Mouse (Mus musculus) naive thymus-derived CD4-positive, alpha-beta T cell, adult 2 months (primary cell): ENCODE measurements around the gene Slc9a3r1.

ENCODE experiments used
- DNase-seq: peaks from one replicate; pipeline ENCODE4 v3.0.0-alpha.2; 2011; ENCODE audit warnings: low read depth

Gene Slc9a3r1

DNA sequence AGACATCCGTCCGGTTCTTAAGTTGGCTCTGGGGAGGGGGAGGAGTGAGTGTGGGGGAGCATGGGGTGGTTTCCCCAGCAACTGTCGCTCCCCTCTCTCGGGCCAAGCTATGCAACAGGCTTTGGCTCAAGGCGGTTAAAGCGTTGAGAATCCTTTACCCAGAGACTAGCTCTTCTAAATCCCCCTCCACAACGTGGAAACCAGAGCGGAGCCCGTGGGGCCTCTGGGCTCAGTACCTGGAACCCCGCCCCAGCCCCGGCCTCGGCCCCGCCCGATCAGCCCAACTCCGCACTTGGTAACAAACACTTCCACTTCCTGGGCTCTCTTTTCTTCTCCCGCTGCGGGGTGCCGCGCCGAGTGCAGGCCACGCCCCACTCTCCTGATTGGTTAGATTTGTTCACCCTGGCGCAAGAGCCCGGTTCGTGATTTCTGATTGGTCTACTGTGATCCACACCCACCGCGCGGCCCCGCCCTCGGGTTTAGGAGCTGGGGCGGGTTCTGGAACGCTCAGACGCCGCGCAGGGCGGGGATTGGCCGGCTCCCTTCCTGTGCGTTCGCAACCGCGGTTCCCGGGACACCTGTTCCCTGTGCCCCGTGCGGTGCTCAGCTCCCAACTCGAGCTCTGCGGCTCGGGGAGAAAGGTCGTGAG, at the start of gene Slc9a3r1:
TSS of gene Slc9a3r1 (plus strand) at position 510 of the 649 bp plus-strand sequence.
- DNase-seq, result peak; percentile 99

DNA sequence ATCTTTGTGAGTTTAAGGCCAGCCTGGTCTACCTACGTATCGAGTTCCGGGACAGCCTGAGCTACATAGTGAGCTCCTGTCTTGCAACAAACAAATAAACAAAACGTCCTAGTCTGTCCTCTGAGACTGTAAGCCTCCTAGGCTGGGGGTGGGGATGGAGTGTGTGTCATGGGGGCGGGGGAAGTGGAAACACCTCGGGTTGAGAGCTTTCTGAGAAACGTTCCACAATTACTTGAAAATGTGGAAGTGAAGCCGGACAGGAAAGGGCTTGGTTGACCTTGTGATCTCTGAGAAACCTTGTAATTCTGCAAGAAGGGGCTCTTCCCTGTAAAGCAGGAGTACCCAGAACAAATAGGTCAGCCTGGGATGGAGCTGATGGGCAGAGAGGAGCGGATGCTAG, 43.7 kb upstream of the Slc9a3r1 start:
- DNase-seq, result no peak

GRCm38 (mm10) chr11:115128483-115128882, 34.7 kb upstream of the Slc9a3r1 start:
- peak; percentile 32 for DNase-seq

DNA sequence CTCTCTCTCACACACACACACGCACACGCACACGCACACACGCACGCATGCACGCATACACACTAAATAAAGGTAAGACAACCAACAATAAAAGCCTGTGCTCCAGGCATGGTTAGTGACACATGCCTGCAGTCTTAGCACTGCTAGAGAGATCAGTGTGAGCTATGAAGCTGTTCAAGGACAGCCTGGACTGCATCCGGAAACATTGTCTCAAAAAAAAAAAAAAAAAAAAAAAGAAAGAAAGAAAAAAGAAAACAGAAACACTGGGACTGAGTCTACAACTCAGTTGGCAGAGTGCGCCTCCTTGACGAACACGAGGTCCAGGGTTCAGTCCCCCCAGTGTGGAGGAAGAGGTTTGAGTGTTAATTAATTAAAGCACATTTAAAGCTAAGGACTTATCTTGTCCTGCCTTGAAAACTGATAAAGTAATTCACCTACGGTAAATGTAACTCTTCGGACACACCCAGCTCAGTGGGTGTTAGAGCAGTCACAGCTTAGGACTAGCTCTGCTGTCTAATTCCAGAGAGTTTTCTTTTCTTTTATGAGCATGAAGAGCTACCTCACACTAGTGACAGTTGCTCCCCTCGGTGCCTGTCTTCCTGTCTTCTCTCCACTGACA, 33.5 kb upstream of the Slc9a3r1 start:
- DNase-seq, result no peak

DNA sequence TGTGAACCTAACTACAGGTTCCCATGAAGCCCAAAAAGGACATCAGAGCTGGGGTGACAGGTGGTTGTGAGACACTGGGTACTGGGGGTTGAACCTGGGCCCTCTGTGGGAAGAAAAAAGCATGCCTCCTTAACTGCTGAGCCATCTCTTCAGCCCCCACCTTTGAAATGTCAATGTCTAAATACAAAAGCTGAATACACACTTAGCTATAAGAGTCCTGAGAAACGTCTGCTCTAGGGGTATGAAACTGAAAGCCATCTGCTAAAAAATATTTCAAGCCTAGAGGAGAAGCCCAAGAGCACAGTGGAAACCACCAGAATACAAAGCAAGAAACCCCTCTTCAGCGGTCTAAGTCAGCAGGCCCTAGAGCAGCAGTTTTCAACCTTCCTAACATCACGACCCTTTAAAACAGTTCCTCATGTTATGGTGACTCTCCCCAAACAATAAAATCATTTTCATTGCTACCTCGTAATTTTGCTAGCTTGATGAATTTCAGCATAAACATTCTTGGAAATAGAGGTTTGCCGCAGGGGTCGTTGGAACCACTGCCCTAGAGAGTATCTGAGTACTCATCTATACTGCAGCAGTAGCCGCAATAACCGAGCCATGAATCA, 31.3 kb upstream of the Slc9a3r1 start:
- no peak for DNase-seq

GRCm38 (mm10) chr11:115133800-115134199, 29.3 kb upstream of the Slc9a3r1 start, which contains the start of gene Cd300lf:
Gene Cd300lf, minus strand, starts transcription at chr11:115133992.
- peak; percentile 44 for DNase-seq

- DNase-seq, result peak; percentile 22
These were observed 24.4 kb upstream of the Slc9a3r1 start for GRCm38 (mm10) chr11:115138597-115139262.

GRCm38 (mm10) chr11:115141970-115142369, 21.2 kb upstream of the Slc9a3r1 start:
- DNase-seq, result no peak

DNA sequence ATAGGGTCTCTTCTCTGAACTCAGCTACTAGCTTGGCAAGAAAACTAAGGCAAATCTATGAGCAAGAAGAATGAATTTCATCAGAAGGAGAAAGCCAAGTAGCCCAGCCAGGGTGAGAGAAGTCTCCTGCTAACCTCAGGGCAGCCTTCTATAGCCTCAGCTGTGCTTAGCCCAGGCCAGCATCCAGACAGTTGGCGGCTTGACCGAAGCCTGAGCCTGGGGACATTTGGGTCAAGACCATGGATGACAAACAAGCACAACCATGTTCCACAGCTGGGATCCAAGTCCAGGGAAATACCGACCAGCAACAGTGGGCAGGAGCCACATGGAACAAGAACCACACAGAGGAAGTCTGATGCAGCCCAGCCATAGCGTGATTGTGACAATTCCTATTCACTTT, 15.3 kb upstream of the Slc9a3r1 start:
- DNase-seq, result no peak

DNA sequence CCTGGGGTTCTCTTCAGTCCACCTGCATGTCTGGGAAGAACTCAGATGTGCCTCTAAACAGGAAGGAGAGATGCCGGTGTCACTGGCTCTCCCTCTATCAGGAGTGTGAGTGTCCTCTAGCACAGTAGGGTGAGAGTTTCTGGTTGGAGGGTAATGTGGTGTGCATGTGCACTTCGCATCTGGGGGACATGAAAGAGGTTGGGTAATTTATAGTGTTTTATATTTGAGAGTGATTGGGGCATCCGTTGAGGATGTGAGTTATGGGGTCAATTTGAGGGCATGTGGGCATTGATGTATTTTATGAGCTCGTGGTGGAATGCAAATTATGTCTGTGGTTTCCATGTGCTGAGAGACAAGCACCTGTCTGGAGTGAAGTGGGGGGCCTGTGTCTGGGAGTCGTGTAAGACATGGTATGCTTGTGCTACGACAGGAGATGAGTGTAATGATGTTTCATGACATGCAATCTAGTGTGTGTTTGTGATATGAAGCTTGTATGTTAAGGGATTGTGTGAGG, 12.3 kb upstream of the Slc9a3r1 start:
- no peak for DNase-seq

- DNase-seq, result no peak
These were observed 11.2 kb upstream of the Slc9a3r1 start for GRCm38 (mm10) chr11:115151755-115152429.

DNA sequence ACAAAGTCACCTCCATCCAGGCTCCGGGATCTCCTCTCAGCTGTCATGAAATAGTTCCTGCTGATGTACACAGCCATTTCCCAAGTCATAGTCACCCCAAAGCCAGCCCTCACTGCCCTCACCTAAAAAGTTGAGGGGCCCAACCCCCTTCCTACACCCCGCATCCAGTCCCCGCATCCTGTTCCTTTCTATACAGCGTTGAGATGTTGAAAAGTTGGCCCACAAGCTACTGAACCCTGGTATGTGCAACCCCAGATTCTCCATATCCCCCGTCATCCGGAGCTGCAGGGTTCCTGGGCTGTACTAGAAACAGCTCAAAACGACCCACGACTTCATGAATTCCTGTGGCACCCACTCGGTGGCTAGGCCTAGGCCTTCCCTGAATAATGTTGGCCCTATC, 10.1 kb upstream of the Slc9a3r1 start:
- no peak for DNase-seq

DNA sequence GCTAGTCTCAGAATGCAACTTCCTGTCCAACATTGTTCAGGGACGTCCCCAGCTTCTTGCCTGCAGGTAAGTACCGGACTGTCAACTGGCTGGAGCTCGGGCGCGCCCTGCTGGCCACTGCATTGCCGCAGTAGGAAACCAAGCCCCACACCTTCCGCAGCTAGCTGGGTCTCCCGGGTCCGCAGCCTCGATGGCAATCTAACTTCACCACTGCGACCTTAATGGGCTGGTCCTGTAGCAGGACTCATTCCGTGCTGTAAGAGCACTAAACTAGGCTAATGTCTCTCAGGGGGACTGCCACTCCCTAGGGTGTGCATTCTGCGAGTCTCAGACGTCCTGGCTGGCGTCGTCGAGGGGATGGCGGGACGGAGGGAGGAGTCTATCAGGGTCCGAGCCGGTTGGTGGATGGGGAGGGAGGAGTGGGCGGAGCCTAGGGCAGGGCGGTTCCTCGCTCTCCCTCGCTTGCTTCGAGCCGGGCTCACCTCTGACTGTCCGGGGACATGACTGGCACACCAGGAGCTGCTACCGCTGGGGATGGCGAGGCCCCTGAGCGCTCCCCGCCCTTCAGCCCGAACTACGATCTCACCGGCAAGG, 9.3 kb upstream of the Slc9a3r1 start:
- peak; percentile 95 for DNase-seq

- no peak for DNase-seq
These were observed 8.0 kb upstream of the Slc9a3r1 start for GRCm38 (mm10) chr11:115155053-115155634.

DNA sequence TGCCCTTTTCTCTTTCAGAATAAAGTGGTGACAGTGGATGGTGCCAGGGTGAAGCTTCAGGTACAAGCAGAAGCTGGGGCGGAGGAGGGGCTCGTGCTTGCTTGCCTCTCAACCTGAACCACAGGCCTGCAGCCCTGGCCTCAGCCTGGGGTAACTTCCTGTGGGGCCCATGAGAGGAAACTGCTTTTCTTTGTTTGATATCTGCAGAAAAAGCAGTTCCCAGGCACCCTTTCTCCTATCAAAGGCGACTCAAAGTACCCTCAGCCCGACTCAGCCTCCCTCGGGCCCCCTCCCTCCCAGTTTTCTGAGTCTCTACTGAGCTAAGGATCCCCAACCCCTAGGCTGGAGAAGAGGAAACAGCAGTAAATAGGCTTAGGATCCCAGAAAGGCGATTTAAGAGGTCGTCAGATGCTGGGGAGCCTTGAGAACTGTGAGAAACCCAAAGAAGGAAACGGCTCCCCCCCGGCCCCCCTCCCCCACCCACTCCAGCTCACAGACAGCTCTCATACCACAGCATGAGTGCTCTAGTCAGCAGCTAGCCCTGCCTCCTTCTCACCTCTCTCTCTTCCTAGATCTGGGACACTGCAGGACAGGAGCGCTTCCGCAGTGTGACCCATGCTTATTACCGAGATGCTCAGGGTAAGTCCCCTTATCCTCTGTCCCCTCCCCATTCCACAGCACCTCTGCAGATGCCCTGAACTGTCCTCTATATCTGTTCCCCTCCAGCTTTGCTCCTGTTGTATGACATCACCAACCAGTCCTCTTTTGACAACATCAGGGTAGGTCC, 5.0 kb upstream of the Slc9a3r1 start:
- peak; percentile 87 for DNase-seq

DNA sequence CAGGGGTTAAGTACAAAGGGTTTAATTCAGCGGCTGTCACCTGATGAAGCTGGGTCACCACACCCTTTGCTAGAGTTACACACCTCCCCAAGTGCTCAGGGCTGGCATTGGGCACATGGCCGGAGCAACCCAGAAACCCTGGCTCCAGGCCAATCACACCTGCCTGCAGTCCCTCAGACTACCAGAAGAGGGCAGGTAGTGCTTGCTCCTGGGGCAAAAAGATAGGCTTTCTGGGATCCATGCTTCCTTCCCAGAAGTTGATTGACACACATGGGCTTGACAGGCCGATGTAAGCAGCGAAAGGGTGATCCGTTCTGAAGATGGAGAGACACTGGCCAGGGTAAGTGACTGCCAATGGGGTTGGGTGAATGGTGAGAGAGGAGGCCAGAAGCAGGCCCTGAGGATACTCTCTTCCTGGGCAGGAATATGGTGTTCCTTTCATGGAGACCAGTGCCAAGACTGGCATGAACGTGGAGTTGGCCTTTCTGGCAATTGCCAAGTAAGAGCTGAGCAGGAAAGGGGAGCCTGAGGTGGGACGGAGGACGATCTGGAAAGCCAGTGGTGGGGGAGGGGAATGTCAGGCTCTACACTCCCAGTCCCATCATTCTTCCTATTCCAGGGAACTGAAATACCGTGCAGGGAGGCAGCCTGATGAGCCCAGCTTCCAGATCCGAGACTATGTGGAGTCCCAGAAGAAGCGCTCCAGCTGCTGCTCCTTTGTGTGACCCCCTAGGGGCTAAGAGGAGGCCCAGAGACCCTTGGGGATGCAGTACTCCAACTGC, 2.9 kb upstream of the Slc9a3r1 start:
- DNase-seq, result peak; percentile 85

- peak; percentile 87 for DNase-seq
These were observed 2.1 kb upstream of the Slc9a3r1 start for GRCm38 (mm10) chr11:115160883-115161577.

DNA sequence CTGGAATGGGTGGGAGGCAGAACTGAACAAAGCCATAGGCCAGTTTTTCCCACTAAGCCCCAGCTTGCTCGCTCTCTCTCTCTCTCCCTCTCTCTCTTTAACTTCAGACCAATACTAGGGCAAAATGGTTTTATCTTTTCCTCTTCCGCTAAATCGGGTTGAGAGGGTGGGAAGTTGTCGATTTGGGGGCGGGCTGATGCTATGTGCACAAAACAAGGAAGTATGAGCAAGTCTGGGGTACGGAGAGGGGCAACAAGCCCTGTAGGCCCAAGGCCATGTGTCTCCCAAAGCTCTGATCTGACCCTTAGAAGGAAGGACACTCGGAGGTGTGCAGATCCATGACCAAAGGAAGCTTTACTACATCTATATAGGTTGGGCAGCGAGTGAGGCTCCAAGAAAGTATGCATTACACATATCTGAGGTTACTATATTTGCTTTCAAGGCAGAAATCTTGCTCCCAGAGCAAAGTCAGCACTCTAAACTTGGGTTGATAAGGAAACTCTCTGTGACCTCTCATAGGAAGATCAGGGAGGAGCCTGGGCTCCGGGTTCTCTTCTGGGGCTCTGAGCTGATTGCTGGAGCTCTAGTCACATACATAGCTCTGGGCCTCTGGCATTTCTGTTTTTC, 1.4 kb upstream of the Slc9a3r1 start:
- DNase-seq, result peak; percentile 68

GRCm38 (mm10) chr11:115162205-115162601, 938 bp upstream of the Slc9a3r1 start:
- no peak for DNase-seq
